Mouse (Mus musculus): ENCODE results near the gene Dlg2.

Gene Dlg2

GRCm38 (mm10) chr7:92095198-92095597 is 1618.7 kb downstream of the Dlg2 start:
- no peak for DNase-seq (ENCODE audit: low spot score)

GRCm38 (mm10) chr7:92100847-92101246 is 1624.4 kb downstream of the Dlg2 start:
- DNase-seq (ENCODE audit: low spot score), result no peak

- no peak for DNase-seq (ENCODE audit: low spot score)
These were observed 1626.5 kb downstream of the Dlg2 start for GRCm38 (mm10) chr7:92102892-92103543.

GRCm38 (mm10) chr7:92105477-92105876 is 1629.0 kb downstream of the Dlg2 start:
- no peak for DNase-seq (ENCODE audit: low spot score)

- no peak for DNase-seq (ENCODE audit: low spot score)
These were observed 1629.5 kb downstream of the Dlg2 start for GRCm38 (mm10) chr7:92105956-92106355.

- DNase-seq (ENCODE audit: low spot score), result no peak
These were observed 1636.6 kb downstream of the Dlg2 start for GRCm38 (mm10) chr7:92113065-92113464.

GRCm38 (mm10) chr7:92115237-92115871 is 1638.9 kb downstream of the Dlg2 start:
- DNase-seq (ENCODE audit: low spot score), result no peak

GRCm38 (mm10) chr7:92123276-92123675 is 1646.8 kb downstream of the Dlg2 start:
- DNase-seq (ENCODE audit: low spot score), result no peak

- DNase-seq (ENCODE audit: low spot score), result no peak
These were observed 1649.4 kb downstream of the Dlg2 start for GRCm38 (mm10) chr7:92125886-92126285.

GRCm38 (mm10) chr7:92134301-92134700 is 1657.8 kb downstream of the Dlg2 start:
- DNase-seq (ENCODE audit: low spot score), result no peak

GRCm38 (mm10) chr7:92135624-92136023 is 1659.2 kb downstream of the Dlg2 start:
- no peak for DNase-seq (ENCODE audit: low spot score)

- no peak for DNase-seq (ENCODE audit: low spot score)
These were observed 1663.8 kb downstream of the Dlg2 start for GRCm38 (mm10) chr7:92140051-92140817.

- no peak for DNase-seq (ENCODE audit: low spot score)
These were observed 1671.0 kb downstream of the Dlg2 start for GRCm38 (mm10) chr7:92147499-92147898.

- no peak for DNase-seq (ENCODE audit: low spot score)
These were observed 1674.3 kb downstream of the Dlg2 start for GRCm38 (mm10) chr7:92150768-92151167.

- no peak for DNase-seq (ENCODE audit: low spot score)
These were observed 1678.1 kb downstream of the Dlg2 start for GRCm38 (mm10) chr7:92154603-92155002.

- DNase-seq (ENCODE audit: low spot score), result no peak
These were observed 1686.7 kb downstream of the Dlg2 start for GRCm38 (mm10) chr7:92163150-92163549.

GRCm38 (mm10) chr7:92164316-92164715 is 1687.8 kb downstream of the Dlg2 start:
- DNase-seq (ENCODE audit: low spot score), result no peak

- DNase-seq (ENCODE audit: low spot score), result no peak
These were observed 1688.5 kb downstream of the Dlg2 start for GRCm38 (mm10) chr7:92164875-92165518.

- DNase-seq (ENCODE audit: low spot score), result no peak
These were observed 1703.6 kb downstream of the Dlg2 start for GRCm38 (mm10) chr7:92180029-92180428.

GRCm38 (mm10) chr7:92180591-92181587 is 1704.4 kb downstream of the Dlg2 start:
- DNase-seq (ENCODE audit: low spot score), result no peak

GRCm38 (mm10) chr7:92181959-92182612 is 1705.6 kb downstream of the Dlg2 start:
- DNase-seq (ENCODE audit: low spot score), result no peak
